Mouse (Mus musculus): ENCODE measurements around the gene Orm2. TPM values are rescaled to one million over a fixed set of nuclear protein-coding genes. Genes with fewer than 3 reads are reported as not detected.
A peak's percentile ranks its signal among the peaks of the same experiment; 100 is the strongest.

Gene Orm2
- total RNA-seq, 2 experiments from 2014 or later: not detected

DNA sequence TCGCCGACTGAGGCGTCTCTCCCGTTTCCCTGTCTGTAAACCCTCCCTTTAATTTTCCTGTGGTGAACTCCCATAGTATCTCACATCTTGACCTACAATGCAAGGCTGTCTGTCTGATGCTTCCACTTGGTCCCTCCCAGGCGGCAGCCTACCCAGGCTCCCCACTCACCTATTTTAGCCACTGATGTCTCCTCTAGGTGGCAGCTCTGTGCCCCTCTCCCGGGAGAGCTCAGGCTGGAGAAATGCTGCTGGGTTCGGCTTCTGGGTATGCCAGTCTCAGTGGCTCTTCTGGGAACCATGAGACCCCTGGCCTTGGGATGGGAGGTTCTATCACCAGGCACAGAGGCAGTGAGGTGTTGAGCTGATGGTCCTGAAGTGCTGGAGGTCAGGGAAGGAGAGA is 15.2 kb downstream of the Orm2 start:
- no peak for DNase-seq (ENCODE audit: low spot score in 2 of 2)

DNA sequence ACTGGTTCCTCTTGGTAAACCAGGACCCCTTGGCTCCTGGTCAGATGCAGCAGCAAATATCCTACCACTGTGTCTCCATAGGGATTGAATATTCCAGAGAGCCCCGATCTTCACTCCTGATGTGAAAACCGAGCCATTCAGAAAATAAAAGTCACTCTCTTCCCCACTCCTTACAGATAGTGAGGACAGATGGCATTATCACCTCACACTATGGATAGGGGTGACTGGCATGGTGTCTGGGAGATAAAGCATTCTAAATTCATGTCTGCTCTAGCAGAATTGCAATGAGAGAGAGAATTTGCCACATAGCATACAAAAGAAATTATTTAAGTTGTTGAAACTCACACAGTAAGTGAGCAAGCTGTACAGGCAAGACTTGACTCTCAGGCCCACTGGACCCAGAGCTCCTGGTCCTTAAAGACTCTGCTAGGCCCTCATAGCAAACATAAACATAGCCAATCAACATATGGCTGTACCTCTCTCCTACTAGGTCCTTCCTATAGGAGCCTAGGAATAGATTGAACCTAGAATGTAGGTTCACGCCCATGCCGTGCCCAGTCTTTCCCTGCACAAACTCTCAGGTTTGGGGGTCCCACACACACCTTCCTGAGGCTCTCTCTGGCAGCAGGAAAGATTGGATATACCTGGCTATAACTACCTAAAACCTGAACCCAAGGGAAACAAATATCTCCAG is 20.6 kb downstream of the Orm2 start:
- DNase-seq (ENCODE audit: low spot score in 2 of 2): no peak

DNA sequence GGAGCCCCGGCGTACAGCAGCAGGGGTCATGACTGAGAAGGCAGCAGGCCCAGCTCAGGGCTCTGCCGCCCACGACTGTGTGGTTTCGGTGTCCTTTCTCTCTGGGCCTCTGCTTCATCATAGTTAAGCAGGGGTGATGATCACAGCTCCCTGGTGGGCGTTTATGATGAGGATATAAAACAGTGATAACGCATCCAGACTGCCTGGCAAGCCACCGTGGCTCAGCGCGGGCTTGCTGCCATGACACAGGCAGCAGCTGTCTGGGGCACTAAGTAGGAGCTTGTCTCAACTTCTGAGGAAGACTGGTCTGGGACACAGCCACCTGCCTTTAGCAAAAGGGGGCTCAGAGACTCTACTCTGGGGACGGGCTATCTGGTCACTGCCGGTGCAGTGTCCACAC is 21.2 kb downstream of the Orm2 start:
- no peak for DNase-seq (ENCODE audit: low spot score in 2 of 2)

DNA sequence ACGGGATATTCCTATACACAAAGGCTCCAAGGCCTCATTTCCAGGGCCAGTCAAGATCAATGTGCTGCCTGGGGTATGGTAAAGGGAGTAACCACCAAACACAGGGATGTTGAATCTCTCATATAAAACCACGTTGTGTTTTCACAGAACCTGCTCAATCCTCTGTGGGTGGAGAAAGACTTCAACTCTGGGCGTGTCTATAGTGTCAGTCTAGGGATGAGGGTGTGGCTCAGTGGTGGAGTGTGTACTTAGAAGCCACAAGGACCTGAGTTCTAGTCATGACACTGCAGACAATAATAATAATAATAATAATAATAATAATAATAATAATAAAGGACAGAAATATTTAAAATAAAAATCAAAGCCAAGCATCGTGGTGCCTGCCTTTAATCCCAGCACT is 22.0 kb downstream of the Orm2 start:
- no peak for DNase-seq (ENCODE audit: low spot score in 2 of 2)

DNA sequence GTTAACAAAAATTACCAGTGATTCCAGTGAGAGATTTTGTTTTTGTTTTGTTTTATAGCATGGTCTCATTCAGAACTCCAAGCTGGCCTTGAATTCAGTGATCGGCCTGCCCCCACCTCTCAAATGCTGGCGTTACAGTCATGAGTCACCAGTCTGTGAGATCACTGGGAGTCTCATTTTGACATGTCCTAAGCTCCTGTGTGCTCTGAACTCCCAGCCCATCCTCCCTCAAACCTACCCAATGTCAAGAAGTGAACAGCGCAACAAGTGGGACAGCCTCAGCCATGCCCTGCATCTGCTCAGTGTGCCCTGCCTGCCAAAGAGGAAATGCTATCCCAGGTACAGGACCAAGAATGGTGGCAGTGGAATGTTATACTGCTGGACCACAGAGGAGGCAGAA is 23.0 kb downstream of the Orm2 start:
- DNase-seq (ENCODE audit: low spot score in 2 of 2): no peak

DNA sequence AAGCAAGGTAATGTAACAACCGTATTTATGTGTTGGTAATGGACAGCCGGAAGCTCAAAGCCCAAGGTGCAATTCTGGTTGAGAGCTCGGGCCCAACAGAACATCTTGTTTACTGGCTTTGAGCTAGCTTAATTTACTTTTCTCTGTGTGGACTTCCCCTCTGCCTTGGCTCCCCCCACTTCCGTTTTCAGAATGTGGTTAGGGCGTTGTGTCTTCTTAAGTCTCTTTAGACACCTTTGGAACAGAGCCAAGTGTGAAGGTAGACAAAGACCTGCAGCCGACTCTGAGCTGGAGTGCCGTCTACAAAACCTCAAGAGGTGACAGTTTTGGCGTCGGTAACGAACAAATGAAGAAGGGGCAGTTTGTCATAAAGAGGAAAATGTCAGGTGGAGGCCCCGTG is 23.5 kb downstream of the Orm2 start:
- no peak for DNase-seq (ENCODE audit: low spot score in 2 of 2)

DNA sequence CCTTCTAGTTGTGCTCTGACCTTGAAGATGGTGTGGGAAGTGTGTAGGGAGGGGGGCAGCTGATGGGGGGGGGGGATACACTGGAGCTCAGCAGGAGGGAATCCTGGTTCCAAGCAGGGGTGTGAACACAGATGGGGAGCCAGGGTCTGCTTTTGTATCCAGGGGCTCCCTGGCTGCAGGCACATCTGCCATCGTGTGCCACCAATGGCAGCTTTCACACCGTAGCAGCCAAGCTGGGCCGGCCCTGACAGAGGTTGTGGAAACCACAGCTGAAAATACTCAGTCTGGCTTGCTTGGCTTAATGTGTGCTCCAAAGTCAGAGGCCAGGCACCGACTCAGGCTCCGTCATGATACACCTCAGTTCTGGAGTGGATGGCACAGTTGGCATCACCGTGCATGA is 25.8 kb downstream of the Orm2 start:
- no peak for DNase-seq (ENCODE audit: low spot score in 2 of 2)

DNA sequence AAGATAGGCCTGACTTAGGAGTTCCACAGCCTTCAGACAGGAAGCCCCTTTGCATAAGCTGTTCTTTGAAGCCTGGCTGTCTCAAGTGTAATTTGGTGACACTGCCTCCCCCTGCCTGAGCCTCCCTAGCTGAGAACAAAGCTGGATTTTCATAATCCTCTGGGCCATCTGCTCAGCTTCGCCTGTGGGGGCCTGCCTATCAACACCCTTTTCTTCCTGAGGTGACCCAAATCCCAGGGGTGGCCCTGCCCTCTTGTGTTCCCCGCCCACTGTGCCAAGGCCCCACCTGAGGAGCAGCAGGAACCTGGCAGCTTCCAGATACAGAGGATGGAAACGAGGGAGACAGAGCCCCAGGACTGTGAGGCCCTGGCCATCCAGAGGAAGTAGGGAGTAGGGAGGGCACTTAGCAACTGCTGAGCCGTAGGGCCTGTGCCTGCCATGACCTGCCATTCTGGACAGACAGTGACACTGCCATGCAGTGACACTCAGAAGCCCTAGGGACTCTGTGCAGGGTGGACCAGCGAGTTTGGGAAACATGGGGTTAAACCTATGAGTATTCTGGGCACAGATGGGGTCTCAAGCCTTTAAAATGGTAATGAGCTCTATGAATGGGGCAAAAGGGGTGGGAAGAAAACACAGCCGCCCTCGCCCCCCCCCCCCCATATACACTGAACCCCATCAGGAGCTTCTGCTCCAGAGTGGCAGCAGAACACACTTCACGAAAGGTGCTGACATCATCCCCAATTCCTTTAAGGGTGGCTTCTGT is 27.1 kb downstream of the Orm2 start:
- no peak for DNase-seq (ENCODE audit: low spot score in 2 of 2)

DNA sequence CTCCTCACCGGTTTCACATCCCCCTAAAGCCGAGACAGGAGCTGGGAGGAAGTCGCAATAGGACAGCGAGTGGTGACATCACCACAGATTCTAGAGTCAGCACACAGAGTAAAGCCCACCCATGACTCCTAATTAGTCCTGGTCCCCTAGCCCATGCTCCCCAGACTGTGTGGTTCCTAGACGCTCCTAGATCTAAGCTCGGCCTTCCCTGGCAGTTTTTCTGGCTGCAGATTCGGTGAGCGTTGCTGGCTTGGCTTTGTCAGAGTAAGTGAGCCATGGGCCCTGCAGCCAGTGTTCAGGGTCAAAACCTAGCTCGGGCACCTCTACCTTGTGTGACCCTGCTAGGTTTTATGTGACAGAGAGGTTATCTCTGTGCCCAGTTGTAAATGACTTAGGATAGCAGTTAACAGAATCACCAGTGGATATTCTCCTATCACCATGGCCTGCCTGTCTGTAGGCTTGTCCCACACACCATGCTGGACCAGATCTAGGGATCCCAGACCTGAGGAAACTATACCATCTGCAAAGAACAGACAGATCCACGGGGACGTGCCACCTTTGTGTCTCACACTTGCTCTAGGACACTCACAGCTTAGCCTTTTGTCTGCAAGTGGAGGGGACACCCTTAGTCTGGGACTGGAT is 27.8 kb downstream of the Orm2 start:
- no peak for DNase-seq (ENCODE audit: low spot score in 2 of 2)

DNA sequence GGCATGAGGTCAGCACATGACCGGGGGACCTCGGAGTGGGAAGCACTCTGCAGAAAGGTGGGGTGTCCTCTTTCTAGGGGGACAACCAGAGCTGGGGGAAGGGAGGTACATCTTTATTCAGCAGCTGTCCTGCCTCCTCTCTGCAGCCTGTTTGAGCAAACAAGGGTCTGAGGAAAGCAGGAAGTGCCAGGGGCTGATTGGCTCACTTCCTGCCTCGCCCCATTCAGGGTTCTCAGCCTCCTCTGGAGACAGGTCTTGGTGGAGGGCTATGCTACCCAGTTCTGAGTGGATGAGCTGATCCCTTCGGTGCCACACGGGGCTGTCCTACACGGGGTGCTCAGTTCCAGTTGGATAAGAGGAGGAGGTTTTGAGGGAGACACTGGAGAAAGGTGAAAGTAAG is 29.1 kb downstream of the Orm2 start:
- no peak for DNase-seq (ENCODE audit: low spot score in 2 of 2)

DNA sequence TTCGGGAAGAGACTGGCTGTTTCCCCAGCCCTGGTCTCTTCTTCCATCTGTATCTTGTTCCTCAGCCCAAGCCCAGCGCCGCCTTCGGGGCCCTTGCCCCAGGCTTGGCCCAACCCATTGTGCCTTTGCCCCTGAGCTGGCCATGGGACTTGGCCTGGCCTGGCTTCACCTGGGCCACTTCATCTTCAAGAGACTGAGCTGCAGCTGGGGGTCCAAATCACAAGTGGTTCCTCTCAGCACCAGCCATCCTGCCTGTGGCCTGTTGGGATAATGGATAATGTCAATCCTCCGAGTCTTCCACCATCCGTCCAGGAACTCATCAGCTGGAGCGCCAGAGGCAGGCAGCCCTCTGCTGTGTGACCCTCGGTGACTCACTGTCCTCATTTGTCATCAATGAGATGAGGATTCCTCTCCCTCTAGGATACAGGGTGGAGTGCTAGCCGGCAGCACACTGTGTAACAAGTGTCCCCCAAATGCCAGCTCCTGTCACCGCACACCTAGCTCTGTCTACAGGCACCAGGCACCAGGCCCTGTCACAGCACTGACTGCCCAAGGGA is 35.8 kb downstream of the Orm2 start:
- DNase-seq (ENCODE audit: low spot score in 2 of 2): no peak

DNA sequence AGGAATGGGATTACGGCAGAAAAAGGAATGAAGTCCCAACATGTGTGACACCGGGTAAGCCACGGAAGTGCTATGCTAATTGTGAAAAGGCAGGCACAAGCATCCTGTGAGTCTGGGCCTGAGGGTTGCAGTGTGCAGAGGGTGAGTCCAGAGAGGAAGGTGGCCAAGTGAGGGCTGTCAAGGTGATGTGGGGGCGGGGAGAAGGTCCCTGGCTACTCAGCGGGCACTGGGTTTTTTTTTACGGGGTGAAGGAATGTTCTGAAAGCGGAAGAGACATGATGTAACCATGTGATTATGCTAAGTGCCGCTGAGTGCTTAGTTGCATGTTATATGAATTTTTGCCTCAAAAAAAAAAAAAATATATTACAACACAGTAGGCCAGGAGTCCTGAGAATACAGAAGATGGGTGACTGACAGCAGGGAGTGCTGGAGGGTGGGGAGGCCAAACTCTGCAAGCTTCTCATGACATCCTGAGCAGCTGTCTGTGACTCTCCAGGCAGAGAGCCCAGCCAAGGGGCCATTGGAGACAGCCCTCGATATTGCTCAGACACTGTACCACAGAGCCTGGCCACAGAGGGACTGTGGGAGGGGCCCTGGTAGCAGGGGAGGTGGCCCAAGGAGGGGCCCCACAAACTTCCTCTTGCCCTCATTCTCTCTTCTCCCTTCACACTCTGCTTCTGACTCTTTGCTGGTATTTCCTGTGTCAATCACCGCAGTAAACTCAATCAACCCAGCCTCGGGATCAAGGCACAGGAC is 36.8 kb downstream of the Orm2 start:
- no peak for DNase-seq (ENCODE audit: low spot score in 2 of 2)

DNA sequence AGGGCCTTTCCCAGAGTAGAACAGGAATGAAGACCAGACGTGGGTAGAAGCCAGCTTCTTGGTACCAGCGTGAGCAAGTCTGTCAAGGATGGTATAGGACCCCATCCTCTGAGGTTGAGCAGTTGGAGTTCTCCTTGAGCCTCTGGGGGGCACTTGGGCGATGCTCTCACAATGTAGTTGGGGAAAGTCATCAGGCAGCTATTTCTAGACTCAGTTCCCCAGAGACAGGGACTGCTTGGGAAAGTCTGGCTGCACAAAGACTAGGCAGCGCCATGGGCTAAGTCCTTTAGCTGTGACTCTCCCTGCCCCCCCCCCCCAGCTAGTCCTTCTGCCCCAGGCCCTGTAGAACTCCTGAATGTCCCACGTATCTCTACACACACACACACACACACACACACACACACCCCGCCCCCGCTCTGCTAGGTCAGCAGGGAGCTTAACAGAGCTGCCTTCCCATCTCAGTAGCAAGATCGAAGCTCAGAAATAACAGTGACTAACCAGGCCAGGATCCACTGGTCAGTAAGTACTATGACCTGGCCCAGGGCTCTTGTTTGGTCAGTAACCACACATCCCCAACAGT is 37.5 kb downstream of the Orm2 start:
- no peak for DNase-seq (ENCODE audit: low spot score in 2 of 2)

DNA sequence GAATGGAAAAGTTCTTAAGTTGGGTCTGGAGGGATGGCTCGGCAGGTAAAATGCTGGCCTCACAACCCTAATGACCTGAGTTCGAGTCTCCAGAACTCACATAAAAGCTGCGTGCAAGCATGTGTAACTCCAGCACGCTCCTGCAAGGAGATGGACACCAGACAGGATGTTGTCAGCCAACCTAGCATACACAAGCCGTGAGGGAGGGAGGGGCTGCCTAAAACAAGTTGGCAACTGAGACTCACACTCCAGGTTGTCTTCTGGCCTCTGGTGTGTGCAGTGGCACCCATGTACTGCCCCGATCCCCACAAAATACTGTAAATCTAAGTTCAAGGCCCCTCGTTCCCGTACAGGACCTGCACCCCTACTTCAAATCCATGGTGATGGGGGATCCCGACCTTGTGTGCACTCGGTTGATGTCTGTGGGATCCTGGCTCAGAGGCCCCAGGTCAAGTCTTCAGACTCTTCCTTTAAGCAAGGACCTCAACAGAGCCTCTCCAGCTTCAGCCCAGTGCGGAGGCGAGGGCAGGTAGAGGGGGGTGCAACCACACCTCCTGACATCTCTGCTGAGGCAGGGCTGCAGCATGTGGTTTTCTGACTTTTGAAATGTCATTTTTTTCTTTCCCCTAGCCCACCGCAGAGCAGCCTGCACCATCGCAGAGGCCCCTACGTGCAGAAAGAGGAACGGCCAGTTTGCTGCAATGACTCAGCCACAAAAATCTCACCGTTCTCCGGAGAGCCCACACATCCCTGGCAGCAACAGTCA is 38.5 kb downstream of the Orm2 start:
- no peak for DNase-seq (ENCODE audit: low spot score in 2 of 2)

DNA sequence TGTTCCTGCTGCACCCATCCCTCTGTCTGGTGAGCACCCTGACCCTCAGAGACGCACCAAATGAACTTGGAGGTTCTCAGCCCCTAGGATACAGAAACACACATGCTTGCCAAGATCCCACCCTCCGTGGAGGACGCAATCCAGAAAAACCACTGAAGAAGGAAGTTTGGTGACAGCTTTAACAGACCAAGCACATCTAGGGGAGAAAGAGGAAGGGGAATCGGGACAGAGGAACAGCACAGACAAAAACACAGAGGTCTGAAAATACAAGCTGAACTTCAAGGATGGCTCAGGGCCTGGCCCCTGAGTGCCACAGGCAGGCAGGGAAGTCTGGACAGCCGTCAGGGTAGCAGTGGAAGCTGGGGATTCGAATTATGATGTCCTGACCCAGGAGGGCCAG is 39.4 kb downstream of the Orm2 start:
- no peak for DNase-seq (ENCODE audit: low spot score in 2 of 2)

DNA sequence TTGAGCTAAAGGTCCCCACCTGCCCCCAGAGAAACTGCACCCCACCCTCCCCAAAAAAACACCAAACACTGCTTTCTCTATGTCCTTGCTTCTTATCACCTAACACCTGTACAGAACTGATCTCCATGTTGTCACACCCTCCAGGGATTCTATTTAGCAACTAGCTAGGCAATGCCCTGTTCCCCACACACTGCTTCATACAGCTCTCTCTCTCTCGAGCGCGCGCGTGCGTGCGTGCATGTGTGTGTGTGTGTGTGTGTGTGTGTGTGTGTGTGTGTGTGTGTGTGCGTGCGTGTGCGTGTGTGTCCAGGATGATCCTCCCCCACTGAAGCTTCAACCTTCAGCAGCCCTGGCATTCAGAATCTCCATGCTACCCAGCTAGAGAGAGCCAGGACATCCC is 39.8 kb downstream of the Orm2 start:
- DNase-seq (ENCODE audit: low spot score in 2 of 2): no peak

DNA sequence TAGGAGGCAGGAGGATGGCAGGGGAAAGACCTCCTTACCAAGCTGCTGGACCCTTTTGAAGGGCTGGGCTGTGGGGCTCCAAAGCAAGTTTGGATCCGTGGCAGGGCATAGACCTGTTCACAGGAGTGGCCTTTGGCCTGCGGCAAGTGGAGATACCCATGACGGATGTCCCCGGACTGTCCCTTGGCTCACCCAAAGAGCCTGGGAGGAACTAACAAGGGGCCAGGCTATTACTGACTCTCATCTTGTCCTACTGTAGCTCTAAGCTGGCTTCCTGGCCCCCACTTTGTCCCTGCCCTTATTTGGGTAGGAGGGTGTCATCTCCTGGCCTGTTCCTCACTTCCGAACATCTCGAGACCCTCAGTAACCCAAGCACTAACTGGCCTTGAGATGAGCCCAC is 40.3 kb downstream of the Orm2 start:
- no peak for DNase-seq (ENCODE audit: low spot score in 2 of 2)

DNA sequence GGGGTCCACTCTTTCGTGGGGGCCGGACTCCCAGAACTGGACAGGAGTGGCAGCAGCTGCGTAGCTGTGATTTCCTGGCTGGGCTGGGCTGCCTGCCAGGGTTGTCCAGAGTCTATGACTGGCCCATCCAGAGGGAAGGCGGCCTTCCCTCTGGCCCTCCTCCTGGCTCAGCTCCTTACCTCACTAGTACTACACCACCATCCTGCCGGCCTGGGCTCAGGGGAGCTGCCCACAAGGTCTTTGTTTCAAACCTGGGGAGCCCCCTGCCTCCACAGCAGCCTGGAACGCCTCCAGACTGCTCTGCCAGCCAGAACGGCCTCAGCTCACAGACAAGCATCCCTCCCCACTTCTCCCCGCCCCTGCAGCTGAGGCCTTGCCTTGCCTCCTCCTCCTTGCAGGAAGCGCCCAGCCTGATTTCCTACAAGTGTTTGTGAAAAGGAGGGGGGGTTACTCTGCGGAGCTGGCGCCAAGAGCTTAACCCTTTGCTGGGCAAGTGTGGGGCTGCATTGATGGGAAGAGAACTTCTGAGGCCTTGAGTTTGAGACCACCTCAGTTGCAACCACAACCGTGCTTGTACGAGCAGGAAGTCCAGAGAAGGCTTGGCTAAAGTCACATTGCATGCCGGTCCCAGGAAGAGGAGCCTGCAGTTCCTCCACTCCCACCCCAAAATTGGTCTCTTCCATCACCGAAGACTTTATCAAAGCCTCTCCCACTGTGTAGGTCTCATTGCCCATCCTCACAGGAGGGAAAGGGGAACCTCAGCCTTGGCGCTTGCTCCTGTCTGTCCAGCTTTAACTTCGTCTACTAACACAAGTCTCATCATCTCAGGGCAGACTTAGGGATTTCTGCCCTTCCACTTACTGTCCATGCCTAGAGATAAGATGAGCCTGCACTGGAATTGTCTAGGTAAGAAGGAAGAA is 41.1 kb downstream of the Orm2 start, which contains the start of gene Akna:
TSS of gene Akna (minus strand) at position 315 of the 920 bp plus-strand sequence.
- DNase-seq (ENCODE audit: low spot score in 2 of 2): peak; percentile 28 to 54

DNA sequence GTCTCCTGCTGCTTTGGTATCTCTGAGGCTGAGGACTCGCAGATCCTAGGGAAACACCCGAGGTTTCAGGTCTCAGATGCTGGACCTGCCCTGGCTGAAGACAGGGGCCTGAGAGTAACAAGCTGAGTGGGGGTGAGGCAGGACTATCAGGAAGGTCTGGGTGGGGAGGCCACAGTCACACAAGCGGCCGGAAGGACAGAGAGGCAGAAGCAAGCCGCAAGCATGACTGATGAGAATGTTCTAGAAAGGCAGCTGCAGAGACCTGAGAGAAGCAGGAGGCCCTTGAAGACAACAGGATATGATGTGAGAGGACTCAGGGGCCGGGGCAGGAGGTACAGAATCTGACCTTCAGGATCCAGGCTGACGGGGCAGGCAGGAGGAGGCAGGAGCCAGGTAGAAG is 42.0 kb downstream of the Orm2 start:
- no peak for DNase-seq (ENCODE audit: low spot score in 2 of 2)
